Mouse (Mus musculus) c-Kit-positive CD71-positive TER-119-negative erythroid progenitor cells, embryonic 14.5 days (primary cell): ENCODE results near the gene Hdhd3.

Experiments
- DNase-seq: peaks from one replicate; pipeline ENCODE4 v3.0.0-alpha.2; 2013; ENCODE audit warnings: low read depth

The Hdhd3 gene

DNA sequence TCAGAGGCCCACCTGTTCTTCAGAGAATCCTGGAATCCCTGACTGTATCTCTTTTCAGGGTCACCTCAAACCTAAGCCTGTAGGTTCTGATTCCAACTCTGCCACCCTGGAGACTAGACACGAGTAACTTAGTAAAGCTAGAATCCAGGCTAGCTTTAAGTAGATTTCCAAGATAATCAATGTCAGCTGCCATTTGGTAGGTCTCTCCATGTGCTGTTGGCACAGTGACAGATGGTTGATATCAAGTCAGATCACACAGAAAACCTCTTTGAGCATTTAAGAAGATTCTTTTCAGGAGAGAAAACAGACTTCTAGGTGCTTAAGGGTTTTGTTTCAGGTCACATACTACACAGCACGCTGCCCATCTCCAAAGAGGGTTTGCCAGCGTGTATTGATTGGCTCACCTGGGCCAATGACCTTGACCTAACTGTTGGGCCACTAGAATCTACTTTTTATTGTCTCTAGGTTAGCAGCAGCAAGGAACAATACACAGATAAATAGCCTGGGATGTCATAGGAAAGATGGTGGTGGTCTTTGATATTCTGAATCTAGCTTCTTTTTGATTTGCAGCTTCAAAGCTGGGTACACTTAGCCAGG is at the start of gene Hdhd3:
Gene Hdhd3 (minus strand): TSS at position 94 of the 597 bp plus-strand sequence.
- no peak for DNase-seq

DNA sequence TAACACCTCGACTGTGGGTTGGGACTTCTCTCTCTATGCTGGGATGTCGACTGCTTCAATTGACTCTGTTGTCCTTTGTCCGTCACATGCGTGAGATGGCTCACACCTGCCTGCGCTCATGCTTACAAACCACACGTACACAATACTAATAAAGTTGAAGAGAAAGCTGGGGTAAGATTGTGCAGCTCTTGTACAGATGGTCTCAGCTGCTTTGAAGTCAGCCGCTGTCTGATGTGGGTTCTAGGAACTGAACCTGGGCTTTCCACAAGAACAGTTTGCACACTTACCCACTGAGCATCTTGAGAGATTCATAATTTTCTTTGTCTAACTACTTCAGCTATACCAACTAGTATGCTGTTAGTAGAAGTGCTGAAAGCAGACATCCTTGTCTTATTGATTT is 48.7 kb upstream of the Hdhd3 start:
- DNase-seq, result no peak

DNA sequence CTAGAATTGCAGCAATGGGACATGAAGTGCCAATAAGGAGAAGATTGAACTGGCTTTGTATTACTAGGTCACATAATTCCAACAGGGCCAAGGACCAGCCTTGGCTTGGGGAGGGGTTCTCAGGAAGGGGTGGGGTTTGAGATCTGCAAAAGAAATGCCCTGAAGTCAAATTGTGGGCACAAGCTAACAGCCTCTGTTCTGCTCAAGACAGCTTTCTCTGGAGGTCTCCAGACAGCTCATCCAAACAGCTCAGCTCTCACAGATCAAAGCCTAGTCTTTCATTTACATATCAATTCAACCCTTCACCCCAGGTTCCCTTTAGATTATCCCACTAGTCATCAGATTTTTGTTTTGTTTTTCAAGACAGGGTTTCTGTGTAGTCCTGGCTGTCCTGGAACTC is 41.5 kb upstream of the Hdhd3 start:
- DNase-seq, result no peak

DNA sequence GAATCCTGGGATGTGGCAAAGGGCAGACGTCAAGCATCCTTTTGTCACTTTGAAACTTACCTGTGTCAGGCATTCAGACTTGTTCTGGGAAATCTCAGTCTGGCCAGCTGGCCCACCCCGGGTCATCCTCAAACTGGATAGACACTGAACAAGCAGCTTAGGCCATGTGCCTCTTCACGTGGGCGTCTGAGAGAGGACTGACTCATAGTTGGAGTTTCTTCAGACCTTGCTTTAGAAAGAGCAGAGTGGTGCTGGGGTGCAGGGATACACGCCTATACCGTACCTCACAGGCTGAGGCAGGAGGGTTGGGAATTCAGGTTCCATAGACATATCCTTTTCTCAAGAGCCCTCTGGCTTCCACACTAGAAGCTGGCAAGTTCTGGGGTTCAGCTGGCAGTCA is 40.5 kb upstream of the Hdhd3 start:
- DNase-seq, result no peak

DNA sequence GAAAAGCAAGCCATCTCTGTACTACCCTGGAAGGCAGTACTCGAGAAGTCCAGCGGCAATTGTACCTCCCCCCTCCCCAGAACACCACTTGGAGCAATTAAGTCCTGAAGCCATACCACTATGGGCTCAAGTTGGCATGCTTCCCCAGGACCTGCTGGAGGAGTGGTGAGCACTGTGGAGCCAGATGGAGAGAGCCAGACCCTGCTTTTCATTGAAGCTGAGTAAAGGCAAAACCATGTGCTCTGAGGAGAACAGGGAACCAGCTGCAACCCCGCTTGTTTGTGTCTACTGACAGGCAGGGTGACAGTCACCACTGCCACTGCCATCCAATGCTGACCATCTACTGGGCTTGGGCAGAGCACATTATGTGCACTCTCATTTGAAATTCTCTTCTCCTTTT is 38.5 kb upstream of the Hdhd3 start:
- no peak for DNase-seq

DNA sequence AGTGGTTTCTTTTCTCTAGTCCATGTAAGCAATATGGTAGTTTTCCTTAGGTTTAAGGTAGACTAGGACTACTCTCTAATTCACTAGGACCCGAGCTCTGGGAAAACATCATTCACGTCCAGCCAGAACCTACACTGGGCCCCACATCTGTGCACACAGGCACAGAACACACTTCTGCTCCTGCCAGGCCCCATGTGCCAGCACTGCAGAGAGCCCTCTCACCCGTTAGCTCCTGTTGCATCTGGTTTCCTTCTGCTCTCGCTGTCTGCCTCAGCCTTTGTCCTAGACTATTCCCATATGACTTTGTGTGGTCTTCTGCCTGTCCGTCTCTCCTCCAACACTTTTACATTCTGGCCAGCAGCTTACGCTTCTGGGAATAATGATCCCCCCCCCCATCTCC is 30.5 kb upstream of the Hdhd3 start:
- DNase-seq, result no peak

DNA sequence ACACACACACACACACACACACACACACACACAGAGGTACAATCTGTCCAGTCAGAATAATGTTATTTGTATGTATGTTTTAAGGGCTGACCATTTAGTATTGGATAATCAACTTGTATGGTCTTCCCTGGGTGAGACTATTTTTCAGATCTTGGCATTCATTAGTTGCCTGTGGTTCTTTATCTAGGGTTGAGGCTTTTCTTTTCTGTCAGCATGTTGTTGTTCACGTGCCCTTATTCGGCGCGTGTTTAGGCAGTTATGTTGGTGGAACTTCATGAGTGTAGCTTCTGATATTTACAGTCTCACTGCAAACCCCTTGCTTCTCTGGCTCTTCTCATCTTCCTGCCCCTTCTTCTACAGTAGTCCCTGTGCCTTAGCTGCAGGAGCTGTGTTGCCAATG is 24.4 kb upstream of the Hdhd3 start:
- DNase-seq, result no peak

DNA sequence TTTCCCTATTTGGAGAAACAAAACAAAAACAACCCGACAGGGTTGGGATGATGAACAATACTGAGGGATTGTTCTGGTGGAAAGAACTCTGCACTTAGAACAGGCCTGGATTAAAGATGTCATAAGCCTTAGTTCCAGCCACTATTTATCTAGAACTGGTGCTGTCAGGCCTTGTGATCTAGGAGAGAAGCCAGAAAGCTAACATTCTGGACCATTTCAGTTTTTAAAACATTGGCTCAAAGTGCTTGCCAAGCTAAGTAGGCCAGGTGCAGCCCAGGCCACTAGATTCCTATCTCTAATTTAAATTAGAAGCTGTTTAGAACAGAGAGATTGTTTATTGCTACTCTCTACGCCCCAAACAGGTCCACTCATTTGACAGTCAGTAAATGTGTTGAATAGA is 23.0 kb upstream of the Hdhd3 start:
- DNase-seq, result no peak

DNA sequence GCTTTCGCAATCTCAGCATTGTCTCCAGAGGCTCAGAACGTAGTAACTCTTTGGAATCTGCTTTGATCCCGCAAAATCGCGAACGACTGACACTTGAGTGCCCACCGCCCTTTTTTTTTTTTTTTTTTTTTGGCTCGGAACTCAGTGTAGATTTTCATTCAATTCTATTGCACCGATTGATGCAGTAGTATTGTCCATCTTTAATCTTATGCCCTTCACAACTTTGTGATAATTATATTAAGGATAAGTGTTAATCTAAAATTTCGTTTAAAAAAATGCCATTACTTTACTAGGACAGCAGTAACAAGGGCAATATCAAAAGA is 22.2 kb upstream of the Hdhd3 start:
- DNase-seq, result no peak

DNA sequence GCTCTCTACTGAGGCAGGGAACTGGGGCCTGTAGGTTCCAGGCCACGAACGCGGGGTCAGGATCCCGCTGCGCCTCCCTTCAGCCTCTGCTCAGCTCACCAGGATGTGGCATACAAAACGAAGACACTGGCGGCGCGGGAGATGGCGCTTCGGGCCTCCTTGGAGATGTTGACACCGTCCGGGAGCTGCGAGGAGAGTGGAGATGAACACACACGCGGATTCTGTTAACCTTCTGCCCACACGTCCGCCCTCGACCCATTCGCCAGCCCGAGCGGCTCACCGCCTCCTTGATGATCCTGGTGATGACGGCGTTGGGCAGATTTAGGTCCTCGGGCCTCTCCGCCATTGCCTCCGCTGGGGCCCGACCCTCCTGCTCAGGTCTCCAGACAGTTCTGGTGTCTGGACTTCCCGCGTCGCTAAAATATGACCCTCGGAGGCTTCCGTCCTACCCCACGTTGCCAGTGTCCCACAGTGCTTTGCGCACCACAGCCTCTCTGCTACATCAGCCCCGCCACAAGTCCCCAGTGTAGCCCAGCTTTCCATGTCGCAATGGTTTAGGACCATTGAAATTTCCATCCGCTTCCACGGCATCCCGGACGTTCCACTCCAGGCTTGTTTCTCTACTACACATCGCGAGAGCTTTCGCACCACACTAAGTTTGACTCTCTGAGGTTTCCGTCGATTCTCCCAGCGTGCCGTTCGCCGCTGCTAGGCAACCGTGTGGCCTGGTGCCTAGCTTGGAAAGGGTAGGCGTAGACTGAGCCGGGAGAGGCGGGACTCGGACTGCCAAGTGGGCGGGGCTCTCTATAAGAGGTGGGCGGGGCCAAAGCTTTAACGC is 21.6 kb upstream of the Hdhd3 start, which contains the start of the genes Pole3 and 4933430I17Rik:
Gene Pole3 (minus strand): TSS at position 418 of the 838 bp plus-strand sequence.
Gene 4933430I17Rik (plus strand): TSS at position 719 of the 838 bp plus-strand sequence.
- DNase-seq, result peak; percentile 98

DNA sequence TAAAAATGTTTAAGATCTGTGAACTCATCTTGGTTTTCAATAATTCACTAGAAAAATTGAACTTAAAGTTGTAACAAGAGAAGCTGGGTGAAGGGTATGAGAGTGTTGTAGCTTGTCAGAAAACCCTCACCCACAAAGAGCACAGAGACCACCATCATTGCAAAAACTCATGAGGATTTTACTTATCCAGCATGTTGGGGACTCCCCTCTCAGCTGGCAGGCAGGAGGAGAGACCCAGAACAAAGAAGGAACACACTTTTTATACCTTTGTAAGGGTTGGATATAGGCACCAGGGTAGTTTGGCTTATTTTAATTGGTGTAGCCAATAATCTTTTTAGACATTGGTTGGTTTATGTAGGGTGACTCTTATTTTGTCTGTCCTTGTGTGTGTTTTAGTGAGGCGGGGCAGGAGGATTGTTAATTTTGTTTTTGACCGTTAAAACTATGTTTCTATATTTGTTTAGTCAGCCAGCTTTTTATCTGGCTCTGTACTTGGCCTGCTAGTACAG is 17.7 kb upstream of the Hdhd3 start:
- no peak for DNase-seq

DNA sequence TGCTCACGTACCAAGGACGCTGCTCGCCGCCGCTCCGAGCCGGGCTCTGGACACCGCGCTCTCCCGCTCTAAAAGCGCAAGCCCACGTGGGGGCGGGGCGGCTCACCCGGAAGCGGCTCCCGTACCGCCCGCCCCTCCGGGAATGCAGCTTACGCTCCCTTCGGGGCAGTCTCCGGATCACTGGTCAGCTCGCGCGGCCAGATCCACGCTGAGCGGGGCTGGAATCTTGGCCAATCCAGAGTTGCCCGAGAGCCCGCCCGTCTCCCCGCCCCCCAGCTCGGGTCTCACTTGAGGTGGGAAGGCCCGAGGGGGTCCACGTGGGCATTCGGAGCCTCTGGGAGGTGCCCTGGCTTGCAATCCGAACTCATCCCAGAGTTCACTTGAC is 16.6 kb upstream of the Hdhd3 start, which contains the start of gene Alad:
Gene Alad (minus strand): TSS at position 70 of the 385 bp plus-strand sequence.
- DNase-seq, result peak; percentile 90

DNA sequence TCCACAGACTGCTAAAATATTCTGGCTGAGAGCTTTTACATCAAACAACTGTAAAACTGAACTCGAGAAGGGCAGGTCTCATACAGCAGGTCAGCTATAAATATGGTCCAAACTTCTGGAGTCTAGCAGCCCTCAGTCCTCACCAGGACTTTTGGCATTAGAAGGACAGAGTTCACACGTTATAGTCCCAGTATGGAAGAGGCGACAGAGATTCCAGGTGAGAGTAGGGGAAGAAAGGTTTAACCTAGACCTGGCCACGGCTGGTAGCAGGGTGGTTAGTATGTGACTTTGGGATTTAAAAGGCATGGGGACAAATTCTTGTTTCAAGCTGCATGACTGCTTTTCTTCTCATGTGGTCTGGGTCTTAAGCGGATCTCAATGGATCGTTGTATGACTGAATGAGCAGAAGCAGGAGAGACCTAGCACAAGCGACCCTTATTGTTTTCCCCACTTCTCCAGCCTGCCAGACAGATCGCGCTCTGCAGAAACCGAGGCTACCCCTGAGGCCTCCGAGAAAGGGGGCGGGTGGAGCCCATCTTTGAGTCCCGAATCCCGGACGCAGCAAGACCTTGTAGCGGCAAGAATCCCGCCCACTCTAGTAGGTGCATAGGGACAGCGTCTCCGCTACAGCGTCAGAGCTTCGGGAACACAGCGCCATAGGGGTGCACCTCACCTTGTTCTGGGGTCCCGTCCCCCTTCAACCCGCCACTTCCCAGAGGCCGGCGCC is 16.0 kb upstream of the Hdhd3 start:
- DNase-seq, result peak; percentile 70

DNA sequence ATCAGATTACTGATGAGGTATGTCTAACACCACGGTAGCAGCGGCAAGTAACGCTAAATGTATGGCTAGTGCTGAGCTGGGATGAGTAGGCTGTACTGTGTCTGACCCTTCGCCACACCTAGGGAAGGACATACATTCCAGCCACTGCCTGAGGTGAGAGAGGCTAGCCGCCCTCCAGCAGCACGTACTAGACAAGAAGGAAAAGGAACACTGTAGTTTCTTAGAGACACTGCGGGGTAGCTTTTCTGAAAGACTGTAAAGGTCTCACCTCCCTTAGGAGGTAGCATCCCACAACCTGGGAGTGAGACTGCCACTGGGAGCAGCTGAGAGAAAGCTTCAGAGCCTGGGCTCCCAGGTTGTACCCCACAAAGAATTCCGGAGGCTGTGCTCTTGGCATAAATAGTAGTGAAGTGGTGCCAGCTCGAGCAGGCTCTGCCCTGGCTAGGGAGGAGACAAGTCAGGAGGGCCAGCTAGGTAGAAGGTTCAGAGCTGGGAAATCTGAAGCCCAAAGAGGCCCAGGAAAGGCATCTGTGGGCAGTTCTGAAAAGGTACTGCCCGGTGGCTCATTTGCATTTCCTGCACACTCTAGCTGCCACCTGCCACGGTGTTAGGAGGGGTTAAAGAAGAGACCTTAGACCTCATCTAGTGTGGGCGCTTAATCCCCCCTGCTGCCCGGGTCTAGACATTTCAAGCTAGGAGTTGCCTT is 15.3 kb upstream of the Hdhd3 start:
- DNase-seq, result no peak

DNA sequence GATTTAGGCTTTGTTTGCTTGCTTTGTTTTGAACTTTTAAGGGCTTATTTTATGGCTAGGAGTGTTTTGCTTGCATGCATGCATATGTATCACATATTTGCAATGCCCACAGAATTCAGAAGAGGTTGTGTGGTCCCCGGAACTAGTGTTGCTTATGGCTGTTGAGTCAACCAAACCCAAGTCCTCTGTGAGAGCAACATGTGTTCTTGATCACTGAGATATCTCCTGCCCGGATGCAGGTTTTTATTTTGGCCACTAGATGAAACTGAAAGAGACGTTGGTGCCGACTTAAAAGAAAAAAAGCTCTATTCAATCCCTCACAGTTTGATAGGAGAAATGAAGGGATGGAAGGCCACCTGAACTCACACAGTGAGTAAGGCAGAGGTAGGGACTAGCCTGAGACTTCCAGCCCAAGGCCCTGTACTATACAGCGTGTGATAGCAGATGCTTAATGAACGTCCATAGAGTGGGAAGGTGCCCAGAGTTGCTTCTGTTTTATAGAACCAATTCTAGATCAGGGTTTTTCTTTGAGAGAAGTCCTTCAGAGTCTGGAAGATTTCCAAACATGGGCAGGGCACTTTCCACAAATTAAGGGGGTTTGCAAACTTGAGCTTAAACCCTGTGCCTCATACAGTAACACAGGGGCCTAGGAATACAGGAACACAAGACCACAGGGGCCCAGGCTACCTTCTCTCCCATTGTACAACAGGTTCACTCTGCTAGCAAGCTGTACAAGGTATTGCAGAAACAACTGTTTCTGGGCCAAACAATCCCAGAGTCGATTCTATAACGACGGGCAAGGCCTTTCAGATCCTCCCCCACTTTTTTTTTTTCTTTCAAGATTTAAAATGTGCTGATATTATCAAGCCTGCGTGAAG is 14.5 kb upstream of the Hdhd3 start:
- no peak for DNase-seq

DNA sequence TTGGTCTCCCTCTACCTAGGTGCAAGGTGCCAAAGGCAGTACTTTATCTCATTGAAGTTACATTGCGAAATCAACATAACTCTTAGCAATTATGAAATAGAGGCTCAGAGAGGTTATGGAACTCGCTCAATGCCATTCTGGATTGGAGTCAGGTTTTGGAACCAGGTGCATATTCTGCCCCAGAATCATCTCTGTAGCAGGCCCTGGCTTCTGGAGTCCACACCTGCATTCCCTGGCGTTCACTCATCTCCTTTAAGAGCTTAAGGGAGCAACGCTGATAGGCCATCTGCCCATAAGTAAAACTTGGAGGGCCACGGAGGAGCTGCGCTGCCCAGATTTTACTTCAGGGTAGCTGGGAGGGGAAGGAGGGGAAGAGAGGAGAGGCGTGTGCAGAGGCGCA is 13.8 kb upstream of the Hdhd3 start:
- no peak for DNase-seq

DNA sequence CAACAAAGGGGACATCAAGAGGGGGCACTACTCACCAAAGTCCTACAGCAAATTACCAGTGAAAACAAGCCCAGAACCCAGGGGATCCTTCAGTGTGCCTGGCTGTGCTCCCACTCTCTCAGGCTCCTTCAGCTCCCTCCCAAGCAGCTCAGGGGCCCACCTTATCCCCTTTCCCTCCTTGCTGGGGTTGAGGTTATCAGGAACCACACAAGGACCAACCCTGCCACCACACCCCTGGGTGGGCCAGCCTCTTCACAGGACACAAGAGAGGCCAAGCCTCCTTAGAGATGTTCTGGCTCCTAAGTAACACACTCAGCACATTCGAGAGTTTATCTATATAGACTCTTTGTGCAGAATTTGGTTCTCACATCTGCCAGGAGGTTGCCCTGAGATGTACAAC is 13.3 kb upstream of the Hdhd3 start:
- DNase-seq, result peak; percentile 100

DNA sequence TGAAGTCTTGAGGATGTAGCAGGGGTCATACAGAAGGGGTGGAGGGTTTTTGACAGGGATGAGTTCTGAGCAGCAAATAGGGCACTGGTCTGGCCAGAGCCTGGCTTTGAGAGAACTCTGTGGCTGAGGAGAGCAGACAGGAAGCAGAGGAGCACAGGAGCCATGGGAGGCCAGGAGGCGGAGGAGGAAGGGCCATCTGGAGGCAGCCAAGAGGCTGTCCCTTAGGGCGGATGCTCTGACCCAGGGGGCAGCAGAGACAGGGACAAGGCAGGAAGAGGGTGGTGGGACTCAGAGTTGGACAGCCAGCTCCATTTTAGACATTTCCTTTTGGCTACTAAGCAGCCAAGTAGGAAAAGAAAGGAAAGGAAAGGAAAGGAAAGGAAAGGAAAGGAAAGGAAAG is 12.8 kb upstream of the Hdhd3 start:
- DNase-seq, result no peak

DNA sequence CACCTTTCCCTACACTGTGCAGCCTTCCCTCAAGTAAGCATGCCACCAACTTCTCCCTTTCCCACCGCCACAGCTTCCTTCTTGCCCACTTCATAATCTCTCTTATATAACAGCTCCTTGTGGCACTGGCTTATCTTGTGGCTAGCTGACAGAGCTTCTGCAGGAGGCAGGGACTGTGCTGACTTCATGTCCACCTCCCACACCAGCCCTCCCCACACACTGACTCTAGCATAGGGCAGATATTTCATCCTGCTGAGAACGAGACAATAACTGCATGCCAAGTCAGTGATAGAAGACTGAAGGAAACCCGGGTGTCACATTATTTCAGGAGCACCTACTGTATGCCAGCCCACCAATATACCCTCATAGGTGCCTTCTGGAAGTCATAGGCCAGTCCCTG is 12.2 kb upstream of the Hdhd3 start:
- no peak for DNase-seq

DNA sequence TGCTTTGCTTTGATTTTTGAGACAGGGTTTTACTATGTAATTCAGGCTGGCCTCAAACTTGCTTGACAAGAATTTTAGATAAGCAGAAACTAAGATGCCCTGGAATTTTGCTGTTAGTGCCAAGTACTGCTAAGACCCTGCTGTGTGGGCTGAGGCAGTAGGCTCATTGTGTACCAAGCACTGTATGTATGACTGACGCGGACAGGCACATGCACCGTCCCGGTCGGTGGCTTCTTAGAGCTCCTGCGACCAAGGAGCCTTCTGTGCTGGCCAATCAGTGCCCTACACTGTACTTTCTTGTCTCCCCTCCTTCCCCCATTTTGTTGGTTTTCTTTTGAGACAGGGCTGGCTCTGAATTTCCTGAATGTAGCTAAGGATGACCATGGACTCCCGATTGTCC is 11.7 kb upstream of the Hdhd3 start:
- no peak for DNase-seq

DNA sequence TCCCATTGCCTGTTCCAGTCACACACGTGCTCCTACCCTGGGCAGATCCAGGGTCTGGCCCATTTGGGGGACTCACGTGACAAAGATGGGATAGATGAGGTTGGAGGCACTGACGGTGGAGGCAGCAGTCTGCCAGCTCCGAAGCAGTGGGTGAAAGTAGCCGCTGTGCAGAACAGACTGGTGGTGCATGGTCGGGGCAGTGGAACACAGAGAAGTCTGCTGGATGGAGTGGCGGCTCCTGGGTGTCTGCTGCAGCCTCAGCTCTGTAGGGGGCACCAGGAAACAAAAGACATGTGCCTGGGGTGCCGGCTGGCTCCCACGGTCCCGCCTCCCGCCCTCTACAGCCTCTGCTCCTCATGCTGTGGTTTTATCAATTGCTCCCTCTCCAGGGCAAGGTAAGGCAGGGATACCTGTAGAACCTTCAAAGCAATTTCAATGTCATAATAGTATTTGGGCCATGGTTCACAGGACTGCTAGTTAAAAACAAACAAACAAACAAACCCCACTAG is 10.8 kb upstream of the Hdhd3 start:
- DNase-seq, result no peak
